Mouse (Mus musculus) heart, embryonic 15.5 days (tissue): ENCODE results near the gene Nectin3. TPM values are rescaled to one million over a fixed set of nuclear protein-coding genes. Genes with fewer than 3 reads are reported as not detected.

Experiments
- ATAC-seq: fragments of 200-750 bp; cut with Nextera tagmentation; replicated peaks from 2 replicates; pipeline ENCODE4 v1.8.0; 2017; ENCODE audit warnings: low read depth, moderate TSS enrichment; ENCODE audit not compliant: insufficient number of reproducible peaks, insufficient read depth, low FRiP score
- H3K27ac ChIP-seq: fragments of 300-500 bp; sonication (generic); 2 replicates; pipeline ENCODE4 v1.5.1; 2015; ENCODE audit warnings: mild to moderate bottlenecking, inconsistent platforms
- H3K27me3 ChIP-seq: fragments of 300-500 bp; sonication (generic); 2 replicates; pipeline ENCODE4 v1.6.1; 2015; ENCODE audit warnings: inconsistent platforms
- H3K36me3 ChIP-seq: fragments of 300-500 bp; sonication (generic); 2 replicates; pipeline ENCODE4 v1.6.1; 2015; ENCODE audit warnings: mild to moderate bottlenecking, inconsistent platforms
- H3K4me1 ChIP-seq: fragments of 300-500 bp; sonication (generic); replicated peaks from 2 replicates; pipeline ENCODE4 v1.6.1; 2015; ENCODE audit warnings: inconsistent platforms
- H3K4me2 ChIP-seq: fragments of 300-500 bp; sonication (generic); 2 replicates; pipeline ENCODE4 v1.6.1; 2015; ENCODE audit warnings: inconsistent platforms, mild to moderate bottlenecking, moderate library complexity
- H3K4me3 ChIP-seq: fragments of 300-500 bp; sonication (generic); 2 replicates; pipeline ENCODE4 v1.5.1; 2015; ENCODE audit warnings: mild to moderate bottlenecking, inconsistent platforms
- H3K9ac ChIP-seq: fragments of 300-500 bp; sonication (generic); 2 replicates; pipeline ENCODE4 v1.6.1; 2015; ENCODE audit warnings: mild to moderate bottlenecking, inconsistent platforms
- H3K9me3 ChIP-seq: fragments of 300-500 bp; sonication (generic); replicated peaks from 2 replicates; pipeline ENCODE4 v1.6.1; 2016; ENCODE audit warnings: inconsistent platforms
- WGBS: fragments of 180-500 bp; shearing (Covaris S2); methylation state at CpG from one replicate; pipeline ENCODE4 v1.1.7; 2015; ENCODE audit warnings: mixed read lengths; 5-methylcytosine and 5-hydroxymethylcytosine counted together
- polyA plus RNA-seq: library from polyadenylated mRNA; unstranded; fragments of >200 nt; fragmentation: Nextera tagmentation; extraction: Ambion mirVana; gene quantifications from 2 replicates; pipeline ENCODE4 v1.2.1, GENCODE M21; 2015

The Nectin3 gene
- 16.1 and 16.6 TPM in 2 replicates for polyA plus RNA-seq

DNA sequence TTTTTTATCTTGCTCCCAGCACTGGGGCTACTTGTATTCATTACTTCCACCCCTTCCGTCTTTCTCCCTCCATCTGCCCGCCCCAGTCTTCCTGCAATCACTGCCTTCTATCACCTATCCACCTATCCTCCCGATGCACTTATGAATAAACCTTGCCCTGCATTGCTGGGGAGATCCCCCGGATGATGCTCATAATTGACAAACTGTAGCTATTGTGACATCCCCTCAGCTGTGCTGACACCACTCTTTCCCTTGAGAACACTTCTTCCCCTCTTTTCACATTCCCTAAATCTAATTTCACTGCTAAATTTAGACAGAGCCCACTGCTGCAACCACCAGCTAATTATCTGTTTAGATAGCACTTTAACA lies at the start of gene Nectin3:
Gene Nectin3 (minus strand): TSS at position 105 of the 369 bp plus-strand sequence.
- Histone ChIP-seq H3K27ac (peak within 1 kb of the TSS; percentile 98), H3K4me2 (peak within 1 kb of the TSS; percentile 75), H3K9ac (peak within 1 kb of the TSS; percentile 69), H3K27me3 (no peaks in the 10 kb centered on the region), H3K4me3 (peak within 1 kb of the TSS; percentile 93), H3K36me3 (no peaks in the 10 kb centered on the region), H3K4me1 (peaks cover 21% of the 10 kb centered on the region), H3K9me3 (no peaks in the 10 kb centered on the region)
- WGBS = 6% methylated on average over 4 of the region's 4 CpGs
- no peak for ATAC-seq

- no peaks in the 10 kb centered on the region for H3K9me3 ChIP-seq
- no peak overlapping the region for H3K27ac ChIP-seq
- 78% methylated on average over 3 of the region's 3 CpGs for WGBS
- H3K36me3 ChIP-seq = no peaks in the 10 kb centered on the region
- ATAC-seq = no peak
- H3K4me1 ChIP-seq = no peaks in the 10 kb centered on the region
- H3K4me3 ChIP-seq = no peak overlapping the region
- H3K27me3 ChIP-seq = no peaks in the 10 kb centered on the region
- H3K4me2 ChIP-seq = no peak overlapping the region
- no peak overlapping the region for H3K9ac ChIP-seq
Observed at GRCm38 (mm10) chr16:46538092-46538491, 39.8 kb upstream of the Nectin3 start.

DNA sequence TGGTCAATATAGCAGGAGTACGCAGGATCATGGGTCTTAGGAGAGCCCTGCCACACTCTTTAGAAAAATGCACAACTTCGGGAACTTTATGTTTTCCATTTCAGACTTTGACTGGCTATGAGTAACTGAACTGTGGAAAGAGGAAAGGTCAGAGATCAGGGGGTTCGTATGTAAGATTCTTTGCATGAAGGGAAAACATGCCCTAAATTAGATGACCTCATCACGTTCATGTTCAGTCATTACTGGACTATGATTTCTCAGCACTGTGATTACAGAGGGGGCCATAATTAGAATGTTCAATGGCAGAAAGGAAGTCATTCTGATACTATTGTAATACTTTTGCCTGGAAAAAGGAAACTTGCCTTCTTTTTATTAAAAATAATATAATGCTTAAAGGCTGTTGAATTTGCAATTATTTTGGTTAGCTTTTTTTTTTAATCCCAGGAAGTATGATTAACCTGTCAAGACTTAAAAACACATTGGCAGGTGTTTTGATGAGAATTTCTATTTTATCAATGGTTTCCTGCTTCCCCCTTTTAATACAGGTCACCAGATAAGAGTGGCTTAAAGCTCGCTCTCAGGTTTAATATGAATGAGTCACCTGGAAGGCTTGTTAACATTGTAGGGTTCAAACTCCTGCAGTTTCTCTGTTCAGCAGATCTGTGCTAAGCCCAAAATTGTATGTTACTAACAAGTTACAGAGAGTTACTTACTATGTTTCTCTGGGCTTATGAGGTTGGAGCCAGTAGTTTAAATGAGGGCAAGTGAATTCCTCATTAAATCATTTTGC lies 34.3 kb upstream of the Nectin3 start:
- H3K36me3 ChIP-seq = no peaks in the 10 kb centered on the region
- H3K9ac ChIP-seq = no peak overlapping the region
- no peak overlapping the region for H3K27ac ChIP-seq
- H3K27me3 ChIP-seq = no peaks in the 10 kb centered on the region
- H3K4me2 ChIP-seq = no peak overlapping the region
- H3K4me1 ChIP-seq = no peaks in the 10 kb centered on the region
- ATAC-seq = no peak
- H3K9me3 ChIP-seq = no peaks in the 10 kb centered on the region
- WGBS = 72% methylated on average over 5 of the region's 5 CpGs
- H3K4me3 ChIP-seq = no peak overlapping the region

GRCm38 (mm10) chr16:46531023-46531422 lies 32.7 kb upstream of the Nectin3 start:
- no peak overlapping the region for H3K27ac ChIP-seq
- H3K4me1 ChIP-seq = no peaks in the 10 kb centered on the region
- H3K9ac ChIP-seq = no peak overlapping the region
- no peak overlapping the region for H3K4me3 ChIP-seq
- 67% methylated on average over 3 of the region's 3 CpGs for WGBS
- no peaks in the 10 kb centered on the region for H3K36me3 ChIP-seq
- no peak for ATAC-seq
- H3K9me3 ChIP-seq = no peaks in the 10 kb centered on the region
- no peak overlapping the region for H3K4me2 ChIP-seq
- no peaks in the 10 kb centered on the region for H3K27me3 ChIP-seq

GRCm38 (mm10) chr16:46520885-46521417 lies 22.6 kb upstream of the Nectin3 start:
- no peak overlapping the region for H3K4me2 ChIP-seq
- WGBS = 52% methylated on average over 5 of the region's 5 CpGs
- no peak overlapping the region for H3K9ac ChIP-seq
- H3K4me3 ChIP-seq = no peak overlapping the region
- H3K9me3 ChIP-seq = no peaks in the 10 kb centered on the region
- no peaks in the 10 kb centered on the region for H3K36me3 ChIP-seq
- ATAC-seq = no peak
- no peak overlapping the region for H3K27ac ChIP-seq
- H3K4me1 ChIP-seq = no peaks in the 10 kb centered on the region
- no peaks in the 10 kb centered on the region for H3K27me3 ChIP-seq

- no peaks in the 10 kb centered on the region for H3K27me3 ChIP-seq
- no peaks in the 10 kb centered on the region for H3K36me3 ChIP-seq
- H3K9ac ChIP-seq = no peak overlapping the region
- H3K27ac ChIP-seq = no peak overlapping the region
- H3K9me3 ChIP-seq = no peaks in the 10 kb centered on the region
- no peaks in the 10 kb centered on the region for H3K4me1 ChIP-seq
- WGBS = 76% methylated on average over 2 of the region's 2 CpGs
- no peak overlapping the region for H3K4me3 ChIP-seq
- no peak for ATAC-seq
- H3K4me2 ChIP-seq = no peak overlapping the region
Observed at GRCm38 (mm10) chr16:46519606-46520005, 21.3 kb upstream of the Nectin3 start.

- Histone ChIP-seq H3K4me1 (no peaks in the 10 kb centered on the region), H3K9me3 (no peaks in the 10 kb centered on the region), H3K27ac (no peak overlapping the region), H3K27me3 (no peaks in the 10 kb centered on the region), H3K36me3 (no peaks in the 10 kb centered on the region), H3K4me2 (no peak overlapping the region), H3K4me3 (no peak overlapping the region), H3K9ac (no peak overlapping the region)
- WGBS = 56% methylated on average over 3 of the region's 3 CpGs
- ATAC-seq = no peak
Observed at GRCm38 (mm10) chr16:46507944-46508333, 9.6 kb upstream of the Nectin3 start.

- no peaks in the 10 kb centered on the region for H3K27me3 ChIP-seq
- no peaks in the 10 kb centered on the region for H3K36me3 ChIP-seq
- WGBS = 45% methylated on average over 3 of the region's 3 CpGs
- no peaks in the 10 kb centered on the region for H3K9me3 ChIP-seq
- H3K4me3 ChIP-seq = no peak overlapping the region
- no peak for ATAC-seq
- no peak overlapping the region for H3K9ac ChIP-seq
- H3K4me1 ChIP-seq = no peaks in the 10 kb centered on the region
- H3K27ac ChIP-seq = no peak overlapping the region
- no peak overlapping the region for H3K4me2 ChIP-seq
Observed at GRCm38 (mm10) chr16:46507260-46507943, 9.1 kb upstream of the Nectin3 start.

DNA sequence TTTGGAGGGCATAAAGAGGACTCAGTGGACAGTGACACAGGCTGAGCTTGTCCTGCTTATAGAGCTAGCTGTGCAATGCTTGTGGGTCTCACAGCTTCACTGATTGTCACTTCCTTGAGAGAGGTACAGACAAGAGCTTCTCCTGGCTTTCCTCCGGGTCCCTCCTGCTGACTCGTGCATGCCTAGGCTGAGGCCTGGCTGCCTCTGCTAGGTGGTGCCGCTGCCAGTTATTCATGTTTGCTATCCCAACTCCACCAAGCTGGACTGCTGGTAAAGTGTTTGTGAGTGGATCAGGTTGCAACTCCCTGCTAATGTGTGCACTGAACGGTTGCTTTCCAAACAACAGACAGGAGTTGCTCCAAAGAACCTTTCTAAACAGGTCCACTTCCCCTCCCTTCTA lies 5.7 kb upstream of the Nectin3 start:
- 68% methylated on average over 4 of the region's 4 CpGs for WGBS
- ATAC-seq = no peak

DNA sequence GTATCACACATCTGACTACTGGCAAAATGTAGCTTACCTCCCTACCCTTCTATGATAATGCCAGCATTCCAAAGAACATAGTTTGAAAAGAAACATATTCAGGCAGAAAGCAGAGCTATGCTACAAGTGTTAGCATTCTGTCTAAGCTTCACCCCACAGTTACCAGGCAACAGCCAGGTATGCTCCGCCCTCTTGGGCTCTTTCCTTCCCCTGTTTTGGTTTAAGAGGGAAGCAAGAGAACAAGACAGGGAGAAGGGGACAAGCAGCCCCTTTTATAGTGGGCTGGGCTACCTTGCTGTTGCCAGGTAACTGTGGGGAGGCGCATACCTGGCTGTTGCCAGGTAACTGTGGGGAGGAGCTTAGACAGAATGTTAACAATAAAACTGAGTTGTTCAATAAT lies 4.0 kb upstream of the Nectin3 start:
- Histone ChIP-seq H3K27ac (no peak overlapping the region), H3K9me3 (no peaks in the 10 kb centered on the region), H3K36me3 (no peaks in the 10 kb centered on the region), H3K4me1 (peaks cover 6% of the 10 kb centered on the region), H3K27me3 (no peaks in the 10 kb centered on the region), H3K4me2 (no peak overlapping the region), H3K9ac (no peak overlapping the region), H3K4me3 (no peak overlapping the region)
- WGBS = 86% methylated on average over 2 of the region's 2 CpGs
- ATAC-seq = no peak

More for the DNA sequence above, 5.7 kb upstream of the Nectin3 start:
- H3K4me1 ChIP-seq = no peaks in the 10 kb centered on the region
- H3K36me3 ChIP-seq = no peaks in the 10 kb centered on the region
- H3K9ac ChIP-seq = no peak overlapping the region
- no peak overlapping the region for H3K27ac ChIP-seq
- H3K4me2 ChIP-seq = no peak overlapping the region
- H3K4me3 ChIP-seq = no peak overlapping the region
- H3K9me3 ChIP-seq = no peaks in the 10 kb centered on the region
- H3K27me3 ChIP-seq = no peaks in the 10 kb centered on the region

GRCm38 (mm10) chr16:46500759-46501158 lies 2.4 kb upstream of the Nectin3 start:
- no peak overlapping the region for H3K9ac ChIP-seq
- ATAC-seq = no peak
- H3K36me3 ChIP-seq = no peaks in the 10 kb centered on the region
- WGBS = 63% methylated on average over 3 of the region's 3 CpGs
- peaks cover 6% of the 10 kb centered on the region for H3K4me1 ChIP-seq
- no peaks in the 10 kb centered on the region for H3K27me3 ChIP-seq
- no peak overlapping the region for H3K4me2 ChIP-seq
- H3K9me3 ChIP-seq = no peaks in the 10 kb centered on the region
- no peak overlapping the region for H3K4me3 ChIP-seq
- no peak overlapping the region for H3K27ac ChIP-seq
